Mouse (Mus musculus) heart, adult 2 months (tissue): ENCODE measurements around the gene Micu1.
"Not testable (repeated sequence)": the region's sequence is repeated elsewhere in the genome, so short reads cannot be mapped to it uniquely, and the experiment has no call there.

Experiments used
- CTCF ChIP-seq: fragments of 200-600 bp; IDR thresholded peaks from 2 replicates; pipeline ENCODE4 v1.8.1; 2022; ENCODE audit warnings: antibody characterized with exemption, mild to moderate bottlenecking, moderate library complexity
- EP300 ChIP-seq: fragments of 200-500 bp; IDR thresholded peaks from 2 replicates; pipeline ENCODE4 v1.6.1; 2011; ENCODE audit warnings: low read depth, low read length, control low read depth; ENCODE audit not compliant: insufficient read depth
- POLR2A ChIP-seq: fragments of 200-500 bp; IDR thresholded peaks from 2 replicates; pipeline ENCODE4 v1.6.1; 2011; ENCODE audit warnings: mild to moderate bottlenecking, low read depth, low read length, control low read depth; ENCODE audit not compliant: insufficient read depth

DNA sequence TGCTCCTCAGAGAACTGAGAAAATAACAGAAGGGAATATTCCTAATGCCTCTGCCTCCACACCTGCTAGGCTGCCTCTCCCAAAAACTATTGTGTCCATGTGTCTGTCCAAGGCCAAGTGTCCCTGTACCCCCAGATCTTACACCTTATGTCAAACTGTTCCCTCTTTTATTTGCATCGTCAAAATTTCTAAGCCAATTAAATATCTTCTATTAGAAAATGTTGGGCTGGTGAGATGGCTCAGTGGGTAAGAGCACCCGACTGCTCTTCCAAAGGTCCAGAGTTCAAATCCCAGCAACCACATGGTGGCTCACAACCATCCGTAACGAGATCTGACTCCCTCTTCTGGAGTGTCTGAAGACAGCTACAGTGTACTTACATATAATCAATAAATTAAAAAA is 174.4 kb downstream of the Micu1 start:
- TF ChIP-seq CTCF, POLR2A, EP300: not testable (repeated sequence)
